In genomic region chr2:27077655-27078244, GRCm38 (mm10) we compare ENCODE assay signal across 11 mouse cellular contexts. TPM values are rescaled to one million over a fixed set of nuclear protein-coding genes. Genes with fewer than 3 reads are reported as not detected.
A peak's percentile ranks its signal among the peaks of the same experiment; 100 is the strongest.
DNase-seq lines count a peak whose midpoint lies in the region; ATAC-seq and TF ChIP-seq lines count a peak whose summit lies in the region.
"Had no signal": no experiment of that assay in that cellular context is flagged by ENCODE, and none has a peak within 500 bp of the region (broad histone marks: within the 10 kb centered on the region; RNA-seq: fewer than 3 reads in every experiment).

No protein-coding gene starts in this region.

- no peak overlapping the region for H3K4me3 ChIP-seq in layer of hippocampus, adult 2 months
- H3K4me3 ChIP-seq in cortical plate, adult 2 months (ENCODE audit: insufficient read depth, low read length): no peak overlapping the region
- no peak overlapping the region for H3K4me3 ChIP-seq in neural tube, embryonic 15.5 days (replicated peaks)

- H3K4me2 ChIP-seq in neural tube, embryonic 15.5 days: no peak overlapping the region

- 65% methylated on average over 10 of the region's 10 CpGs for WGBS in neural tube, embryonic 15.5 days

- peak; percentile 15 to 68 for DNase-seq in adrenal gland, adult (ENCODE audit: inconsistent age in 2 of 2, low spot score in 1 of 2)
- no peak for DNase-seq in adrenal gland, adult 2 months
- DNase-seq in layer of hippocampus, adult 2 months (ENCODE audit: low spot score in 2 of 2): no peak
- DNase-seq in layer of hippocampus, adult 9-11 months: no peak
- DNase-seq in retina, postnatal 1 day: peak; percentile 41
- no peak for DNase-seq in yolk sac, embryonic 10.5 days (ENCODE audit: low spot score)
- DNase-seq: midbrain, embryonic 14.5 days had no signal

- H3K4me1 ChIP-seq in cortical plate, adult 2 months (ENCODE audit: control insufficient read depth, insufficient read depth, low read length): peaks cover 5% of the 10 kb centered on the region
- H3K4me1 ChIP-seq in neural tube, embryonic 15.5 days: peaks cover 29% of the 10 kb centered on the region

- H3K9me3 ChIP-seq in neural tube, embryonic 15.5 days (replicated peaks): no peaks in the 10 kb centered on the region

- no peak for TF ChIP-seq POLR2A in cortical plate, adult 2 months (IDR thresholded peaks at IDR 0.05; ENCODE audit: extremely low read depth, insufficient read depth, low read length)

- H3K27ac ChIP-seq in layer of hippocampus, adult 2 months: no peak overlapping the region
- no peak overlapping the region for H3K27ac ChIP-seq in cortical plate, adult 2 months (ENCODE audit: insufficient read depth, low read length)
- H3K27ac ChIP-seq in neural tube, embryonic 15.5 days (replicated peaks): no peak overlapping the region

- H3K36me3 ChIP-seq in neural tube, embryonic 15.5 days: no peaks in the 10 kb centered on the region

- no peak for ATAC-seq in neural tube, embryonic 15.5 days (ENCODE audit: low FRiP score)
- ATAC-seq: forebrain, embryonic 16.5 days had no signal

- TF ChIP-seq CTCF in layer of hippocampus, adult 2 months (conservative IDR thresholded peaks at IDR 0.05): peak; percentile 58
- TF ChIP-seq CTCF in cortical plate, adult 2 months (IDR thresholded peaks at IDR 0.05; ENCODE audit: extremely low read depth, insufficient read depth, low read length): 0 out of 2 replicates have a peak, but pooled peaks have one; percentile 20

- H3K9ac ChIP-seq in neural tube, embryonic 15.5 days (replicated peaks): no peak overlapping the region

- no peaks in the 10 kb centered on the region for H3K27me3 ChIP-seq in neural tube, embryonic 15.5 days (replicated peaks)

RNA-seq across cellular contexts. Expression of gene Adamtsl2, which starts 1.4 kb away (rescaled TPM):
- total RNA-seq in adrenal gland, adult 2 months (2021): 10 to 100 TPM; 24.8 to 25.4 TPM
- 20.9 and 28.5 TPM in 2 replicates for polyA plus RNA-seq in adrenal gland, adult 2 months (2012; rRNA removed)
- total RNA-seq in layer of hippocampus, adult 2 months (2021): 10 to 100 TPM; 12.8 to 18.1 TPM
- 32.0 and 36.7 TPM in 2 replicates for polyA plus RNA-seq in cortical plate, adult 2 months (2012; rRNA removed)
- 7.2 and 7.7 TPM in 2 replicates for polyA plus RNA-seq in neural tube, embryonic 15.5 days (2015; fragmentation: Nextera tagmentation; extraction: Ambion mirVana)

RNA-seq across cellular contexts. Expression of gene Mymk, which starts 5.8 kb away (rescaled TPM):
- not detected for total RNA-seq in adrenal gland, adult 2 months (2021)
- polyA plus RNA-seq in adrenal gland, adult 2 months (2012; rRNA removed): 0.08 TPM in 1 of 2 replicates, not detected in the other
- under 1 TPM; 0.51 to 0.71 TPM for total RNA-seq in layer of hippocampus, adult 2 months (2021)
- polyA plus RNA-seq in cortical plate, adult 2 months (2012; rRNA removed): 0.51 and 0.69 TPM in 2 replicates
- polyA plus RNA-seq in neural tube, embryonic 15.5 days (2015; fragmentation: Nextera tagmentation; extraction: Ambion mirVana): 2.5 and 3.4 TPM in 2 replicates
- polyA plus RNA-seq: forebrain, embryonic 16.5 days; midbrain, embryonic 14.5 days; small intestine, adult 2 months had no signal

RNA-seq across cellular contexts. Expression of gene Slc2a6, which starts 50.0 kb away (rescaled TPM):
- total RNA-seq in adrenal gland, adult 2 months (2021): under 1 TPM; 0.76 to 0.78 TPM
- 1.7 and 2.5 TPM in 2 replicates for polyA plus RNA-seq in adrenal gland, adult 2 months (2012; rRNA removed)
- total RNA-seq in layer of hippocampus, adult 2 months (2021): 10 to 100 TPM; 38.4 to 42.3 TPM
- polyA plus RNA-seq in cortical plate, adult 2 months (2012; rRNA removed): 43.2 and 46.6 TPM in 2 replicates
- polyA plus RNA-seq in neural tube, embryonic 15.5 days (2015; fragmentation: Nextera tagmentation; extraction: Ambion mirVana): 17.2 and 20.0 TPM in 2 replicates

Comparison
In these comparisons a context has a peak if more than half of its experiments do, and no peak if none do; other contexts are left out.
1. DNase-seq: peak in adrenal gland, adult (2 of 2) and retina, postnatal 1 day (single experiment); none in adrenal gland, adult 2 months (single experiment), layer of hippocampus, adult 2 months (0 of 2), layer of hippocampus, adult 9-11 months (single experiment) and yolk sac, embryonic 10.5 days (single experiment).